Mouse (Mus musculus): ENCODE measurements at regions not wholly inside any gene's neighbourhood (a gene's known extent, or its start where the extent isn't known, plus 50 kb on each side); places are given as distances from the start of the nearest gene placed in this dataset.

DNA sequence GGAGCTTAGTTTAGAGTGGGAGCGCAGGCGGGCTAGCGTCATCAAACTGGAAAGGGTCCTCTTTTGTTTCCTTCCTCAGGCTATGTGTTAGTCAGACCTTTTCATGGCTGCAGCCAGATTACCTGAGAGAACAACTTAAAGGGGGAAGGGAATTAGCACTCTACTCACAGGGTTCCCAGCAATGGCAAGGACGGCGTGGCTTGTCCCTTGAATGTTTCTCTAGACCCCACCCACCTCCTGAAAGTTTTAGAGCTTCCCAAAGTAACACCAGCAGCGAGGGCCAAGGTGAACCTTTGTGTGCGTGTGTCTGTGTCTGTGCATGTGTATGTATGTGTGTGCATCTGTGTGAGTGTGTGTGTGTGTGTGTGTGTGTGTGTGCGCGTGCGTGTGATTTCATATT is 1151.0 kb upstream of the Gulo start:
- no peak overlapping the region for H3K9ac ChIP-seq (replicated peaks; ENCODE audit: low read length)
- H3K4me1 ChIP-seq (ENCODE audit: control insufficient read depth, insufficient read depth, low read length) = no peaks in the 10 kb centered on the region
- no peaks in the 10 kb centered on the region for H3K9me3 ChIP-seq (ENCODE audit: control insufficient read depth, low read length)
- ATAC-seq (ENCODE audit: low FRiP score, low TSS enrichment) = no peak
- WGBS = 89% methylated on average over 10 of the region's 10 CpGs
- H3K4me2 ChIP-seq (ENCODE audit: low read length) = no peak overlapping the region
- no peak overlapping the region for H3K27ac ChIP-seq (replicated peaks; ENCODE audit: low read depth, low read length)
- no peak overlapping the region for H3K4me3 ChIP-seq (replicated peaks; ENCODE audit: low read depth, low read length)
- H3K27me3 ChIP-seq (ENCODE audit: control insufficient read depth, insufficient read depth, low read length) = no peaks in the 10 kb centered on the region
- DNase-seq = no peak
- no peaks in the 10 kb centered on the region for H3K36me3 ChIP-seq (ENCODE audit: control insufficient read depth, insufficient read depth, low read length)

DNA sequence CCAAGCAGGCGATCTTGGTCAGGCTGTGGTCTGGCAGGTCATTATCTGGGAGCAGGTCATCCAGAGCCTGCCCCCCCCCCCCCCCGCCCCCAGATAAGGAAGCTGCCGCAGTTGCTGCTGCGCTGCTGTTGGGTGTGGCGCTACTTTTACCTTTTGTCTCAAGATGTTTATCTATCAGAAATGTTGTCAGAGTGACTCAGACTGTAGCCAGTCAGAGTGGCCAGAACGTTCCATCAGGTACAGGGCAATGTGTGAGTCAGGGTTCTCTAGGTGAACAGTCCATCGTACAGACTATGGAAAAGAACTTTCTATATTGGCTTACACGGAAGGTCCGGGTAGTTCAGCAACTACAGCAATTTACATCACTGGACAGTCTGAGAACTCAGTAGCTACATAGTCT is 1149.9 kb upstream of the Gulo start:
- Histone ChIP-seq H3K4me1 (ENCODE audit: control insufficient read depth, insufficient read depth, low read length) (no peaks in the 10 kb centered on the region), H3K4me3 (replicated peaks; ENCODE audit: low read depth, low read length) (no peak overlapping the region), H3K4me2 (ENCODE audit: low read length) (no peak overlapping the region), H3K9me3 (ENCODE audit: control insufficient read depth, low read length) (no peaks in the 10 kb centered on the region), H3K27me3 (ENCODE audit: control insufficient read depth, insufficient read depth, low read length) (no peaks in the 10 kb centered on the region), H3K36me3 (ENCODE audit: control insufficient read depth, insufficient read depth, low read length) (no peaks in the 10 kb centered on the region), H3K27ac (replicated peaks; ENCODE audit: low read depth, low read length) (no peak overlapping the region), H3K9ac (replicated peaks; ENCODE audit: low read length) (no peak overlapping the region)
- ATAC-seq (ENCODE audit: low FRiP score, low TSS enrichment) (no peak), DNase-seq (no peak)
- 93% methylated on average over 9 of the region's 9 CpGs for WGBS

DNA sequence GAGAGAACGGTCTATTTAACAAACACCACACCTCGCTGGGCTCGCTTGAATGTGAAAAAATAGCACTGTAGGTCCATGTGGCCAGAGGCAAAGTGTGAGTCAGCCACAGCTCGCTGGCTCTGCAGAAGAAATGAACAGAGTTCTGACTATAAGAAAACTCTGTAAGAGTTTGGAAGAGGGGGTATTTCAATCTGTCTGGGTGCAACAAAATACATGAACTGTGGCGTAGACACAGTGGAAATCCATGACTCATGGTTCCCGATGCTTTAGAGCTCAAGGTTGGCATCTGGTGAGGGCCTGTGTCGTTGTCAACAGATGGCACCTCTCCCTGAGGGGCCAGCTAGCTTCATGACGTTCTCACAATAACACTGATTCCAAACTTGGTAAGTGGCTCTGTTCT is 1147.4 kb upstream of the Gulo start:
- H3K9me3 ChIP-seq (ENCODE audit: control insufficient read depth, low read length) = no peaks in the 10 kb centered on the region
- no peaks in the 10 kb centered on the region for H3K27me3 ChIP-seq (ENCODE audit: control insufficient read depth, insufficient read depth, low read length)
- no peak for ATAC-seq (ENCODE audit: low FRiP score, low TSS enrichment)
- no peaks in the 10 kb centered on the region for H3K4me1 ChIP-seq (ENCODE audit: control insufficient read depth, insufficient read depth, low read length)
- H3K4me2 ChIP-seq (ENCODE audit: low read length) = no peak overlapping the region
- H3K9ac ChIP-seq (replicated peaks; ENCODE audit: low read length) = no peak overlapping the region
- H3K27ac ChIP-seq (replicated peaks; ENCODE audit: low read depth, low read length) = no peak overlapping the region
- H3K4me3 ChIP-seq (replicated peaks; ENCODE audit: low read depth, low read length) = no peak overlapping the region
- no peaks in the 10 kb centered on the region for H3K36me3 ChIP-seq (ENCODE audit: control insufficient read depth, insufficient read depth, low read length)
- 76% methylated on average over 8 of the region's 8 CpGs for WGBS
- DNase-seq = no peak

DNA sequence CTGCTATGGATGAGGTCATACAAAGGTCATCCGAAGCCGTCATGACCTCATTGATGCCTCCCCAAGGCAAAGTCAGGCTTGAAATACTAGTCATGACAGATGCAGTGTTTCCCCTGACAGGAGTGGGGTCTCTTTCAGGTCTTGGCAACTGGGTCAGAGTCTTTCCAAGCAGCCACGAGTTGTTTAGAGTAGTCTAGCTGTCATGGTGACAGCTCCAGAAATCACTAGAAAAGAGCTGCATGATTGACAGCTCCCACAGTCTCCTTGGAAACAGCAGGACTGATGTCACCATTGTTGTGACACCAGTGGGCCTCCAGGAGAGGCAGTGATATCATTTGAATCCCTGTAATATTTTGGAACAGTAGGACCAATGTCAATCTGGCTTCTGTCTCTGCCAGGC is 1144.6 kb upstream of the Gulo start:
- Histone ChIP-seq H3K4me3 (replicated peaks; ENCODE audit: low read depth, low read length) (no peak overlapping the region), H3K9ac (replicated peaks; ENCODE audit: low read length) (no peak overlapping the region), H3K27ac (replicated peaks; ENCODE audit: low read depth, low read length) (no peak overlapping the region), H3K4me2 (ENCODE audit: low read length) (no peak overlapping the region), H3K27me3 (ENCODE audit: control insufficient read depth, insufficient read depth, low read length) (no peaks in the 10 kb centered on the region), H3K36me3 (ENCODE audit: control insufficient read depth, insufficient read depth, low read length) (no peaks in the 10 kb centered on the region), H3K4me1 (ENCODE audit: control insufficient read depth, insufficient read depth, low read length) (no peaks in the 10 kb centered on the region), H3K9me3 (ENCODE audit: control insufficient read depth, low read length) (no peaks in the 10 kb centered on the region)
- no peak for ATAC-seq (ENCODE audit: low FRiP score, low TSS enrichment)
- no peak for DNase-seq
- WGBS = 66% methylated on average over 3 of the region's 3 CpGs

DNA sequence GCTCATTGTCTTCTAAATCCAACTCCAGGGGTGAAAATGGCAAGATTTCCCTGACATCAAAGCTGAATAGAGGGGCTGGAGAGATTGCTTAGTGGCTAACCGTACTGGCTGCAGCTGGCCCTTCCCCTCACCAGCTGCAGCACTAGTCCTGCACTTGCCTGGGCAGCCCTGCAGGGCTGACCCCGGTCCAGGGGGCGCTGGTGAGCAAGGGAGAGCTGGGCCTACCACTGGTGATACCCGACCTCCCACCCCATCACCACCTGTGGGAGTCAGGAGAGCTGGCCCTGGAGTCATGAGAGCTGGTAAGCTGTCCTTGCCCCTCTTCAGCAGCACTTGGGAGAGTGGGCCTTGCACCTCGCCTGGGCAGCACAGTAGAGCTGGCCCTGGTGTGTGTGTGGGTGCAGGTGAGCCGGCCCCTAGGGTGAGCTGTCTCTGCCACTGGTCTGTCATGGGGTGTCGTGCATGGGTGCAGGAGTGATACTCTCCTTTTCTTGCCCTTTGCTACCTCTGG is 1141.0 kb upstream of the Gulo start:
- no peaks in the 10 kb centered on the region for H3K36me3 ChIP-seq (ENCODE audit: control insufficient read depth, insufficient read depth, low read length)
- no peak overlapping the region for H3K9ac ChIP-seq (replicated peaks; ENCODE audit: low read length)
- no peak overlapping the region for H3K4me3 ChIP-seq (replicated peaks; ENCODE audit: low read depth, low read length)
- ATAC-seq (ENCODE audit: low FRiP score, low TSS enrichment) (no peak), DNase-seq (no peak)
- 51% methylated on average over 7 of the region's 7 CpGs for WGBS
- no peak overlapping the region for H3K4me2 ChIP-seq (ENCODE audit: low read length)
- H3K27ac ChIP-seq (replicated peaks; ENCODE audit: low read depth, low read length) = no peak overlapping the region
- H3K9me3 ChIP-seq (ENCODE audit: control insufficient read depth, low read length) = no peaks in the 10 kb centered on the region
- no peaks in the 10 kb centered on the region for H3K4me1 ChIP-seq (ENCODE audit: control insufficient read depth, insufficient read depth, low read length)
- H3K27me3 ChIP-seq (ENCODE audit: control insufficient read depth, insufficient read depth, low read length) = no peaks in the 10 kb centered on the region

DNA sequence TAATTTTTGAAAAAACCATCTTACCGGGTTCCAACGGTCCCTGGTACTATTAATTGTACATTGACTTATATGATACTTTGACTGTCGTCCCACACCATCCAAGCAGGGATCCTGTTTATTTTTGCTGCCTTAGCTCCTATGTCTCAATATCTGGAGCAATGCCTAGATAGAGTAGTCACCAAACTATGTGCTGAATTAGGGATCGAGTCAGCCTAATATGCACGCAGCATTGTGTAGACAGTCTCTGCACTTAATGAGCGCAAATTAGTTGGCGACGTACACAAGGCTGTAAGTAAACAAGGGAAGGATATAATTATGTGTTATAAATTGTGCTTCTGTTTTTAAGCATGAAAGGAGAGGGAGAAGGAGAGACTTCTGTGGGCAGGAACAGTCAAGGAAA is 1140.1 kb upstream of the Gulo start:
- DNase-seq (no peak), ATAC-seq (ENCODE audit: low FRiP score, low TSS enrichment) (no peak)
- Histone ChIP-seq H3K9me3 (ENCODE audit: control insufficient read depth, low read length) (no peaks in the 10 kb centered on the region), H3K4me2 (ENCODE audit: low read length) (no peak overlapping the region), H3K4me1 (ENCODE audit: control insufficient read depth, insufficient read depth, low read length) (no peaks in the 10 kb centered on the region), H3K9ac (replicated peaks; ENCODE audit: low read length) (no peak overlapping the region), H3K36me3 (ENCODE audit: control insufficient read depth, insufficient read depth, low read length) (no peaks in the 10 kb centered on the region), H3K27me3 (ENCODE audit: control insufficient read depth, insufficient read depth, low read length) (no peaks in the 10 kb centered on the region), H3K4me3 (replicated peaks; ENCODE audit: low read depth, low read length) (no peak overlapping the region), H3K27ac (replicated peaks; ENCODE audit: low read depth, low read length) (no peak overlapping the region)
- 94% methylated on average over 8 of the region's 8 CpGs for WGBS

DNA sequence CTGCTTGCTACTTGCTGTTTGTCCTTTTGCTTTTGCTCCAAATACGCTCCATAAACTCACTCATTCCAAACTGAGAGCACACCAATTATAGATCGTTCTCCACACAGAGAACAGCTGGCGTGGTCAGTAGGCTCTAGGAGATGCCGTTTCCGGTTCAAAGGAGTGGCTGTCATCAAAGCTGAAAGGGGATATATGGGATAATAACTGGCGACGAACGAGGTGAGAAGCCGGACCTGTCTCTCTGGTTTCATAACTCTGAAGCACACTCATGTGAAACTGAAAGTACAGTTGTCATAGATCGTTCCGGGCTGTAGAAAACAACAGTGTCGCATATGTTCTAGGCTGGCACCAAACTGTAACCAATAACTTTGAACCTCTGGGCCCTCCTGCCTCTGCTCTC is 1137.6 kb upstream of the Gulo start:
- Histone ChIP-seq H3K9me3 (ENCODE audit: control insufficient read depth, low read length) (no peaks in the 10 kb centered on the region), H3K9ac (replicated peaks; ENCODE audit: low read length) (no peak overlapping the region), H3K36me3 (ENCODE audit: control insufficient read depth, insufficient read depth, low read length) (no peaks in the 10 kb centered on the region), H3K4me3 (replicated peaks; ENCODE audit: low read depth, low read length) (no peak overlapping the region), H3K4me1 (ENCODE audit: control insufficient read depth, insufficient read depth, low read length) (peaks cover 14% of the 10 kb centered on the region), H3K27me3 (ENCODE audit: control insufficient read depth, insufficient read depth, low read length) (no peaks in the 10 kb centered on the region), H3K4me2 (ENCODE audit: low read length) (no peak overlapping the region), H3K27ac (replicated peaks; ENCODE audit: low read depth, low read length) (no peak overlapping the region)
- ATAC-seq (ENCODE audit: low FRiP score, low TSS enrichment) = no peak
- no peak for DNase-seq
- WGBS = 95% methylated on average over 12 of the region's 12 CpGs

DNA sequence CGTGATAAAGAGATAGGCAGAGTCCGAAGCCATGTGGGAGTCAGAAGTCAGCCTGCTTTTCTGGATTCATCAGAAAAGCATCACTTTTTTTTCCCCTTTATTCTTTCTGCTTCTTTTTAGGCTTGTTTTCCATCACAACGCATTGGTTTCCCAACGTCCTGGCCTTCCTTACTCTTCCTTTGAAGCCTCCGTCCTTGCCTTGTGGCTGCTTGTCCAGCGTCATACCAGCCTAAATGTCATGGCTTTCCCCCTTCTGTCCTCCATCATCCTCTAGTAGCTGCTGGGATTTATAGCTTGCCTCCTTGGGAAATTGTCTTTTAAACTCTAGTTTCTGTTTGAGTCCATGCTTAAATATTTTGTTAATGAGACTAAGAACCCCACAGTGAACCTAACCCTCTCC is 1136.0 kb upstream of the Gulo start:
- H3K4me3 ChIP-seq (replicated peaks; ENCODE audit: low read depth, low read length) = no peak overlapping the region
- H3K9me3 ChIP-seq (ENCODE audit: control insufficient read depth, low read length) = no peaks in the 10 kb centered on the region
- WGBS = 90% methylated on average over 6 of the region's 6 CpGs
- no peak overlapping the region for H3K4me2 ChIP-seq (ENCODE audit: low read length)
- H3K27ac ChIP-seq (replicated peaks; ENCODE audit: low read depth, low read length) = no peak overlapping the region
- no peak overlapping the region for H3K9ac ChIP-seq (replicated peaks; ENCODE audit: low read length)
- ATAC-seq (ENCODE audit: low FRiP score, low TSS enrichment) (no peak), DNase-seq (no peak)
- no peaks in the 10 kb centered on the region for H3K36me3 ChIP-seq (ENCODE audit: control insufficient read depth, insufficient read depth, low read length)
- peaks cover 14% of the 10 kb centered on the region for H3K4me1 ChIP-seq (ENCODE audit: control insufficient read depth, insufficient read depth, low read length)
- H3K27me3 ChIP-seq (ENCODE audit: control insufficient read depth, insufficient read depth, low read length) = no peaks in the 10 kb centered on the region

DNA sequence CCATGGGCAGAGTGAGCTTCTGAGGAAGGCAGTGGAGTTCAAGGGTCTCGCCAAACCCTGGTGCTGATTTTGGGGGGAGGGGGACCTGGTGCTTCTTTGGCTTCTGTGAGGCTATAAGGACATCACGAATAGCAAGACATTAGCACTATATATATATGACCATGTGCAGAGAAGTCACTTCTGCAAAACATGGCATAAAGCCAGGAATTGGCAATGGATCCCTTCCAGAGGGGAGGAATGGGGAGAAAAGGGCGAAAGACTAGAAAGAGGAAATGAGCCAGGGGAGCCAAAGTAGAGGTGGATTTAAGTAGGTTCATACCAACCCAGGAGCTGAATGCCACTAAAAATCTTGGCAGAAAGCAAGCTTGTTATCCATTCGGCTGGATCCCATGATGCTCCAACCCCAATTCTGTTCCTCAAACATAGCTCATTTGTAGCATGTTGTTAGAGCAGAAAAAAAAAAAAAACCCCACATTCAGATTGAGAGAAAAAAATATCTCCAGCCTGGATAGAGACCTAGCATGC is 1135.5 kb upstream of the Gulo start:
- no peak for ATAC-seq (ENCODE audit: low FRiP score, low TSS enrichment)
- DNase-seq = peak; percentile 15
- no peak overlapping the region for H3K27ac ChIP-seq (replicated peaks; ENCODE audit: low read depth, low read length)

More for the DNA sequence above, 1135.5 kb upstream of the Gulo start:
- Histone ChIP-seq H3K4me1 (ENCODE audit: control insufficient read depth, insufficient read depth, low read length) (peaks cover 14% of the 10 kb centered on the region), H3K27me3 (ENCODE audit: control insufficient read depth, insufficient read depth, low read length) (no peaks in the 10 kb centered on the region), H3K9me3 (ENCODE audit: control insufficient read depth, low read length) (no peaks in the 10 kb centered on the region), H3K9ac (replicated peaks; ENCODE audit: low read length) (no peak overlapping the region), H3K4me3 (replicated peaks; ENCODE audit: low read depth, low read length) (no peak overlapping the region), H3K4me2 (ENCODE audit: low read length) (no peak overlapping the region), H3K36me3 (ENCODE audit: control insufficient read depth, insufficient read depth, low read length) (no peaks in the 10 kb centered on the region)
- 87% methylated on average over 4 of the region's 4 CpGs for WGBS

Measured in midbrain, embryonic 14.5 days (tissue).